15 mouse cellular contexts compared by ENCODE assay signal in the genomic region with DNA sequence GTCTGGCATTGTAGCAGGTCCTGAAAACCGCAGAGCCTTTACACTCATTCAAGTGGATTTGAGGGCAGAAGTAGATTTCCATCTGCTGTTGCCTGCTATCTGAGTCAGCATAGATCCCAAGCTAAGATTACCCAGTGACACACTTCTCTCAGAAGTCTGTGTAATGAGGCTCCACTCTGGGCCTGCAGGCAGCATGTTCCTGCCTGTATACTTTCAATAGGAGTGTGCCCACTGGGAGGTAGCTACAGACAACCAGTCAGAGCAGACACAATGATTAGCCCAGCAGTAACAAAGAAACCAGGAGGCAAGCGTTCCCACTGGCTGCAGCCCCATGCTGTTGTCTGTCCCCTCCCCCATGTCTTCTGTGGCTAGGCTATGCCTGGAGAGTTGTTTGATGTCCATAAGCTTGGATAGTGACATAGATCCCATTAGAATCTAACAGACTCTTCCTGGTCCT. TPM values are rescaled to one million over a fixed set of nuclear protein-coding genes. Genes with fewer than 3 reads are reported as not detected.
DNase-seq lines count a peak whose midpoint lies in the region; ATAC-seq lines count a peak whose summit lies in the region.
"Had no signal": no experiment of that assay in that cellular context is flagged by ENCODE, and none has a peak within 500 bp of the region (broad histone marks: within the 10 kb centered on the region; RNA-seq: fewer than 3 reads in every experiment).

No protein-coding gene starts in this region.

- no peak overlapping the region for H3K4me3 ChIP-seq in lung, embryonic 16.5 days (ENCODE audit: low read length)
- no peak overlapping the region for H3K4me3 ChIP-seq in forebrain, embryonic 16.5 days (replicated peaks; ENCODE audit: low read length)
- H3K4me3 ChIP-seq in midbrain, embryonic 15.5 days, result no peak overlapping the region

- H3K4me2 ChIP-seq in lung, embryonic 16.5 days (ENCODE audit: low read depth, low read length), result no peak overlapping the region
- H3K4me2 ChIP-seq in forebrain, embryonic 16.5 days (ENCODE audit: low read length), result no peak overlapping the region
- no peak overlapping the region for H3K4me2 ChIP-seq in midbrain, embryonic 15.5 days
- H3K4me2 ChIP-seq: lung, embryonic 14.5 days had no signal

- H3K4me1 ChIP-seq in lung, embryonic 16.5 days (replicated peaks; ENCODE audit: control insufficient read depth, insufficient read depth, low read length), result peaks cover 2% of the 10 kb centered on the region; the same call in 1 of the 2 replicates
- H3K4me1 ChIP-seq in forebrain, embryonic 16.5 days (replicated peaks; ENCODE audit: control insufficient read depth, insufficient read depth, low read length), result no peaks in the 10 kb centered on the region
- peaks cover 19% of the 10 kb centered on the region for H3K4me1 ChIP-seq in midbrain, embryonic 15.5 days

- DNase-seq in lung, postnatal 25 days (ENCODE audit: low spot score), result no peak
- DNase-seq in embryo, embryonic 10.5 days (ENCODE audit: low spot score), result peak; percentile 69
- DNase-seq in kidney, adult 8-10 months, result no peak
- DNase-seq: cerebellum, adult 9-10 months; heart, adult 18-20 months; lung, embryonic 14.5 days had no signal

- H3K9me3 ChIP-seq in lung, embryonic 16.5 days (ENCODE audit: control insufficient read depth, low read length), result no peaks in the 10 kb centered on the region
- no peaks in the 10 kb centered on the region for H3K9me3 ChIP-seq in forebrain, embryonic 16.5 days (ENCODE audit: control insufficient read depth, low read length)
- H3K9me3 ChIP-seq in midbrain, embryonic 15.5 days, result no peaks in the 10 kb centered on the region

- 0 out of 2 replicates have a peak overlapping the region, but pooled peaks have one; percentile 4 for H3K9ac ChIP-seq in lung, embryonic 16.5 days (ENCODE audit: low read length)
- no peak overlapping the region for H3K9ac ChIP-seq in forebrain, embryonic 16.5 days (replicated peaks; ENCODE audit: low read depth, low read length)
- H3K9ac ChIP-seq in midbrain, embryonic 15.5 days, result no peak overlapping the region
- H3K9ac ChIP-seq: lung, embryonic 14.5 days had no signal

- WGBS in lung, embryonic 16.5 days, result 42% methylated on average over 2 of the region's 2 CpGs
- 14% methylated on average over 2 of the region's 2 CpGs for WGBS in forebrain, embryonic 16.5 days
- 13% methylated on average over 2 of the region's 2 CpGs for WGBS in midbrain, embryonic 15.5 days

- ATAC-seq in lung, embryonic 16.5 days (ENCODE audit: low read depth), result no peak
- ATAC-seq in forebrain, embryonic 16.5 days, result 0 out of 2 replicates have a peak, but pooled peaks have one; percentile 45
- ATAC-seq in midbrain, embryonic 15.5 days (replicated peaks), result peak; percentile 91
- no peak for ATAC-seq in granulocyte monocyte progenitor cell, adult 5-6 weeks (replicated peaks; ENCODE audit: poor library complexity, severe bottlenecking)
- ATAC-seq in erythroblast, adult 5-6 weeks (replicated peaks; ENCODE audit: low FRiP score, poor library complexity, severe bottlenecking), result no peak
- ATAC-seq: CD4-positive, CD25-positive, alpha-beta regulatory T cell, adult 4 months; intestine, embryonic 16.5 days had no signal

- H3K27ac ChIP-seq in lung, embryonic 16.5 days (ENCODE audit: low read length), result no peak overlapping the region
- H3K27ac ChIP-seq in forebrain, embryonic 16.5 days (ENCODE audit: low read length), result no peak overlapping the region
- peak overlapping the region; percentile 71 for H3K27ac ChIP-seq in midbrain, embryonic 15.5 days

- H3K27me3 ChIP-seq in lung, embryonic 16.5 days (ENCODE audit: control insufficient read depth, insufficient read depth, low read depth, low read length), result no peaks in the 10 kb centered on the region
- H3K27me3 ChIP-seq in forebrain, embryonic 16.5 days (replicated peaks; ENCODE audit: control insufficient read depth, insufficient read depth, low read length), result no peaks in the 10 kb centered on the region
- H3K27me3 ChIP-seq in midbrain, embryonic 15.5 days (replicated peaks), result no peaks in the 10 kb centered on the region

- H3K36me3 ChIP-seq in lung, embryonic 16.5 days (ENCODE audit: control insufficient read depth, insufficient read depth, low read length), result no peaks in the 10 kb centered on the region
- H3K36me3 ChIP-seq in forebrain, embryonic 16.5 days (ENCODE audit: control insufficient read depth, insufficient read depth), result no peaks in the 10 kb centered on the region
- H3K36me3 ChIP-seq in midbrain, embryonic 15.5 days (replicated peaks), result no peaks in the 10 kb centered on the region

RNA-seq across cellular contexts. Expression of a gene that starts 21.4 kb away (rescaled TPM):
- polyA plus RNA-seq in lung, embryonic 16.5 days (2015; fragmentation: Nextera tagmentation; extraction: Ambion mirVana), result 64.3 and 68.8 TPM in 2 replicates
- 133 and 155 TPM in 2 replicates for polyA plus RNA-seq in forebrain, embryonic 16.5 days (2015; fragmentation: Nextera tagmentation; extraction: Ambion mirVana)
- polyA plus RNA-seq in midbrain, embryonic 15.5 days (2015; fragmentation: Nextera tagmentation; extraction: Ambion mirVana), result 169 and 179 TPM in 2 replicates
- 32.0 and 36.3 TPM in 2 replicates for total RNA-seq in granulocyte monocyte progenitor cell, adult 5-6 weeks (2014; fragmentation: Nextera tagmentation)
- 40.6 and 47.9 TPM in 2 replicates for total RNA-seq in granulocyte monocyte progenitor cell, adult 5-6 weeks (2017)
- total RNA-seq in erythroblast, adult 5-6 weeks (2015; ENCODE audit: low replicate concordance), result 5.4 and 6.9 TPM in 2 replicates
- 8.6 and 13.7 TPM in 2 replicates for total RNA-seq in erythroblast, adult 5-6 weeks (2017; ENCODE audit: low replicate concordance)

RNA-seq across cellular contexts. Expression of a gene that starts 30.8 kb away (rescaled TPM):
- polyA plus RNA-seq in lung, embryonic 16.5 days (2015; fragmentation: Nextera tagmentation; extraction: Ambion mirVana), result not detected in 2 replicates
- not detected in 2 replicates for polyA plus RNA-seq in forebrain, embryonic 16.5 days (2015; fragmentation: Nextera tagmentation; extraction: Ambion mirVana)
- not detected in 2 replicates for polyA plus RNA-seq in midbrain, embryonic 15.5 days (2015; fragmentation: Nextera tagmentation; extraction: Ambion mirVana)
- total RNA-seq in granulocyte monocyte progenitor cell, adult 5-6 weeks (2014; fragmentation: Nextera tagmentation), result not detected in 2 replicates
- not detected in 2 replicates for total RNA-seq in granulocyte monocyte progenitor cell, adult 5-6 weeks (2017)
- not detected in 2 replicates for total RNA-seq in erythroblast, adult 5-6 weeks (2015; ENCODE audit: low replicate concordance)
- not detected in 2 replicates for total RNA-seq in erythroblast, adult 5-6 weeks (2017; ENCODE audit: low replicate concordance)
- total RNA-seq: heart, adult 18-20 months; left cerebral cortex, postnatal 25 days had no signal
- polyA plus RNA-seq: CD4-positive, CD25-positive, alpha-beta regulatory T cell, adult 4 months; intestine, embryonic 16.5 days; lung, embryonic 14.5 days; stomach, embryonic 14.5 days had no signal

RNA-seq across cellular contexts. Expression of a gene that starts 34.6 kb away (rescaled TPM):
- polyA plus RNA-seq in lung, embryonic 16.5 days (2015; fragmentation: Nextera tagmentation; extraction: Ambion mirVana), result not detected in 2 replicates
- 0.30 TPM in 1 of 2 replicates, not detected in the other for polyA plus RNA-seq in forebrain, embryonic 16.5 days (2015; fragmentation: Nextera tagmentation; extraction: Ambion mirVana)
- 0.38 and 1.1 TPM in 2 replicates for polyA plus RNA-seq in midbrain, embryonic 15.5 days (2015; fragmentation: Nextera tagmentation; extraction: Ambion mirVana)
- not detected in 2 replicates for total RNA-seq in granulocyte monocyte progenitor cell, adult 5-6 weeks (2014; fragmentation: Nextera tagmentation)
- total RNA-seq in granulocyte monocyte progenitor cell, adult 5-6 weeks (2017), result not detected in 2 replicates
- not detected in 2 replicates for total RNA-seq in erythroblast, adult 5-6 weeks (2015; ENCODE audit: low replicate concordance)
- total RNA-seq in erythroblast, adult 5-6 weeks (2017; ENCODE audit: low replicate concordance), result not detected in 2 replicates
- total RNA-seq: heart, adult 18-20 months; left cerebral cortex, postnatal 25 days had no signal
- polyA plus RNA-seq: CD4-positive, CD25-positive, alpha-beta regulatory T cell, adult 4 months; intestine, embryonic 16.5 days; stomach, embryonic 14.5 days had no signal

RNA-seq across cellular contexts. Expression of a gene that starts 38.3 kb away (rescaled TPM):
- polyA plus RNA-seq in lung, embryonic 16.5 days (2015; fragmentation: Nextera tagmentation; extraction: Ambion mirVana), result 39.9 and 42.0 TPM in 2 replicates
- polyA plus RNA-seq in forebrain, embryonic 16.5 days (2015; fragmentation: Nextera tagmentation; extraction: Ambion mirVana), result 57.2 and 60.8 TPM in 2 replicates
- polyA plus RNA-seq in midbrain, embryonic 15.5 days (2015; fragmentation: Nextera tagmentation; extraction: Ambion mirVana), result 51.7 and 57.1 TPM in 2 replicates
- total RNA-seq in granulocyte monocyte progenitor cell, adult 5-6 weeks (2014; fragmentation: Nextera tagmentation), result 15.3 and 15.7 TPM in 2 replicates
- 19.6 and 19.7 TPM in 2 replicates for total RNA-seq in granulocyte monocyte progenitor cell, adult 5-6 weeks (2017)
- 1.7 TPM in 1 of 2 replicates, not detected in the other for total RNA-seq in erythroblast, adult 5-6 weeks (2015; ENCODE audit: low replicate concordance)
- total RNA-seq in erythroblast, adult 5-6 weeks (2017; ENCODE audit: low replicate concordance), result 6.0 and 8.4 TPM in 2 replicates

RNA-seq across cellular contexts. Expression of a gene that starts 51.0 kb away (rescaled TPM):
- not detected in 2 replicates for polyA plus RNA-seq in lung, embryonic 16.5 days (2015; fragmentation: Nextera tagmentation; extraction: Ambion mirVana)
- 0.17 TPM in 1 of 2 replicates, not detected in the other for polyA plus RNA-seq in forebrain, embryonic 16.5 days (2015; fragmentation: Nextera tagmentation; extraction: Ambion mirVana)
- polyA plus RNA-seq in midbrain, embryonic 15.5 days (2015; fragmentation: Nextera tagmentation; extraction: Ambion mirVana), result 0.11 TPM in 1 of 2 replicates, not detected in the other
- not detected in 2 replicates for total RNA-seq in granulocyte monocyte progenitor cell, adult 5-6 weeks (2014; fragmentation: Nextera tagmentation)
- not detected in 2 replicates for total RNA-seq in granulocyte monocyte progenitor cell, adult 5-6 weeks (2017)
- not detected in 2 replicates for total RNA-seq in erythroblast, adult 5-6 weeks (2015; ENCODE audit: low replicate concordance)
- total RNA-seq in erythroblast, adult 5-6 weeks (2017; ENCODE audit: low replicate concordance), result not detected in 2 replicates
- total RNA-seq: heart, adult 18-20 months; left cerebral cortex, postnatal 25 days had no signal
- polyA plus RNA-seq: CD4-positive, CD25-positive, alpha-beta regulatory T cell, adult 4 months; intestine, embryonic 16.5 days; lung, embryonic 14.5 days; stomach, embryonic 14.5 days had no signal

Comparison
In these comparisons a context has a peak if more than half of its experiments do, and no peak if none do; other contexts are left out.
1. ATAC-seq: peak in forebrain, embryonic 16.5 days (single experiment) and midbrain, embryonic 15.5 days (single experiment); none in lung, embryonic 16.5 days (single experiment), granulocyte monocyte progenitor cell, adult 5-6 weeks (single experiment) and erythroblast, adult 5-6 weeks (single experiment).